Mouse (Mus musculus): Measurements from ENCODE around the gene Nbr1.

DNA sequence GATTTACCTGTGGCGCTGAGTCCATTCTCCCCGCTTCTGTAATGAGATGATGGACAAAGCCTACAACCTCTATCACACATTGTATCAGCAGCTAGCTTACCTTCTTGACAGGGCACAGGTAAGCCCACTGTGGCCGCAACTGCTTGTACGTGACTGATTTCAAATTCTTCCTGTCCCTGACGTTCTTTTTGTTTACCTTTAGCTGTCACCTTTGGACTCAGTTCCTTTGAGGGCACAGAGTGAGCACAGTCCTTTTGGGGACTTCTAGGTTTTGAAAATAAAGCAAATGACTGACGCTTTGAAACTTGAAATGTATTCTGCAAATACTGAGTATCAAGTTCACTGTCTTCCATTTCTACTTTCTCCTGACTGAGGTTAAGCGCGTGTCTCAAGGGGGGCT is 27.5 kb upstream of the Nbr1 start:
- TF ChIP-seq CTCF (IDR thresholded peaks at IDR 0.05; ENCODE audit: control insufficient read depth, insufficient read depth, insufficient replicate concordance, low read depth, low read length) (no peak), POLR2A (IDR thresholded peaks at IDR 0.05; ENCODE audit: control insufficient read depth, low read depth, low read length) (no peak)
